Mouse (Mus musculus) heart, embryonic 12.5 days (tissue): ENCODE measurements around the gene Ccdc47. TPM values are rescaled to one million over a fixed set of nuclear protein-coding genes. Genes with fewer than 3 reads are reported as not detected.

Source experiments
- ATAC-seq: fragments of 200-750 bp; cut with Nextera tagmentation; 2 replicates; pipeline ENCODE4 v1.8.0; 2017; ENCODE audit warnings: moderate TSS enrichment, moderate library complexity; ENCODE audit not compliant: insufficient number of reproducible peaks, low FRiP score
- H3K27ac ChIP-seq: fragments of 300-500 bp; sonication (generic); 2 replicates; pipeline ENCODE4 v1.5.1; 2016; ENCODE audit warnings: mild to moderate bottlenecking, moderate library complexity; ENCODE audit not compliant: poor library complexity, severe bottlenecking
- H3K27me3 ChIP-seq: fragments of 300-500 bp; sonication (generic); replicated peaks from 2 replicates; pipeline ENCODE4 v1.6.1; 2016; ENCODE audit warnings: mild to moderate bottlenecking, moderate library complexity
- H3K36me3 ChIP-seq: fragments of 300-500 bp; sonication (generic); 2 replicates; pipeline ENCODE4 v1.6.1; 2016; ENCODE audit warnings: mild to moderate bottlenecking, moderate library complexity
- H3K4me1 ChIP-seq: fragments of 300-500 bp; sonication (generic); replicated peaks from 2 replicates; pipeline ENCODE4 v1.6.1; 2016; ENCODE audit warnings: mild to moderate bottlenecking
- H3K4me2 ChIP-seq: fragments of 300-500 bp; sonication (generic); 2 replicates; pipeline ENCODE4 v1.6.1; 2016; ENCODE audit warnings: mild to moderate bottlenecking, moderate library complexity
- H3K4me3 ChIP-seq: fragments of 300-500 bp; sonication (generic); 2 replicates; pipeline ENCODE4 v1.5.1; 2016; ENCODE audit warnings: mild to moderate bottlenecking
- H3K9ac ChIP-seq: fragments of 300-500 bp; sonication (generic); 2 replicates; pipeline ENCODE4 v1.6.1; 2016; ENCODE audit warnings: mild to moderate bottlenecking, moderate library complexity
- H3K9me3 ChIP-seq: fragments of 300-500 bp; sonication (generic); replicated peaks from 2 replicates; pipeline ENCODE4 v1.6.1; 2016; ENCODE audit warnings: mild to moderate bottlenecking, moderate library complexity
- WGBS: fragments of 180-500 bp; shearing (Covaris S2); methylation state at CpG from one replicate; pipeline ENCODE4 v1.1.7; 2016; 5-methylcytosine and 5-hydroxymethylcytosine counted together
- polyA plus RNA-seq: library from polyadenylated mRNA; unstranded; fragments of >200 nt; fragmentation: Nextera tagmentation; extraction: Ambion mirVana; gene quantifications from 2 replicates; pipeline ENCODE4 v1.2.1, GENCODE M21; 2016

The Ccdc47 gene
- 90.3 and 93.1 TPM in 2 replicates for polyA plus RNA-seq

DNA sequence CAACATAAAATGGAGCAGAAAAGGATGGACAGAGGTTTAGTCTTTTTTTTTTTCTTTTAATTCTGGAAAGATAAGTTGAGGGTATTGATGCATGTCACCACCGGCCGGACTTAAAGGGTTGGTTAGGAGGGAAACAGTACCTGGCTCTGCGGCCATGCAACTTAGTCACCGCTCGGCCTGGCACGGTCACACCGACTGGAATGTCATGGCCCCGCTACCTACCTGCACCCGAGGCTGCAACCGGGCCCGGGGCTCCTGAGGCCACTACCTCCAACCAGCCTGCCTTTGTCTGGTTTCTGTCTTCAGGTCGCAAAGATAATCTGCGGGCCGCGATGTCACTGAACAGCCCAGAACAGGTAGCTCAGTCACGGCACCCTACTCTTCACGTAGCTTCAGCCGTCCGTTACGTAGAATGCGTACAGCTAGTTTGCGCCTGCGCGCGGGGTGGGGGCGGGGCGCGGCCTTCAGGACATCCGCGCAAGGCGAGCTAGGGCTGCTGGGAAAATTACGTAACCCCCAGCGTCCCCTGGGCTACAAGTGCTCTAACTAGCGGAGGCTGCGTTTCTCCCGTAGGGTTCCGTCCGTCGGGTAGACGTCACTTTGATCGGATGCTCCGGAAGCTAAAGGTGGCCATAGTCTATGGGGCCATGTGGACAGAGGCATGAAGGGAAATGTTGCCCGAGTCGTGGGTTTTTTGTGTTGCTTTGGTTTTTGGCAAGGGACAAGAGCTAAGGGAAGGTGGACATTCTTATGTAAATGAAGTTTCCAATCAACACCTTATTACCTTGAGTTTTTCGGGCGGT is at the start of gene Ccdc47:
TSS of gene Ccdc47 (minus strand) at position 418 of the 803 bp plus-strand sequence.
- peak within 1 kb of the TSS; percentile 80 for H3K4me2 ChIP-seq
- H3K4me3 ChIP-seq, result peak within 1 kb of the TSS; percentile 90
- H3K9ac ChIP-seq, result peak within 1 kb of the TSS; percentile 98
- WGBS, result under 1% methylated on average over 46 of the region's 46 CpGs
- H3K4me1 ChIP-seq, result peaks cover 20% of the 10 kb centered on the region
- no peaks in the 10 kb centered on the region for H3K27me3 ChIP-seq
- H3K9me3 ChIP-seq, result no peaks in the 10 kb centered on the region
- peak within 1 kb of the TSS; percentile 94 for H3K27ac ChIP-seq
- ATAC-seq, result peak; percentile 96
- peaks cover 19% of the 10 kb centered on the region for H3K36me3 ChIP-seq

DNA sequence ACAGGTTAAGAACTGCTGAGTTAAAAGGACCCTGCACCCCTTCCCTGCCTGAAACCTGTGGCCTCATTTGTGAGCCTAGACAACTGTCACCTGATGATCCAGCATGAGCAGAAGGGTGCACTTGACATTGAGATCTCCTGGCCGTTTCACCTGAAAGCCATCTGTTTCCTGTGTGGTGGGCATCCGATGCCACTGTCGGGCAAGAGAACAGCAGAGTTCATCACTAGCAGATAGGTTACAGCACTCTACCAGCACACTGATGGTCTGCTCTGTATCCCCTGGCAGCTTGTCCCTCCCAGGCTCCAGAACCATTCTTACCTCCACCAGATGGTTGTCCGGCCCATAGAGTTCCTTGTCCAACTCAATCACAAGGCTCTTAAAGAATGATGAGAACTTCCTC is 49.4 kb upstream of the Ccdc47 start:
- Histone ChIP-seq H3K9ac (no peak overlapping the region), H3K27ac (no peak overlapping the region), H3K27me3 (no peaks in the 10 kb centered on the region), H3K4me1 (peaks cover 28% of the 10 kb centered on the region), H3K9me3 (no peaks in the 10 kb centered on the region), H3K36me3 (peaks cover 70% of the 10 kb centered on the region), H3K4me3 (no peak overlapping the region), H3K4me2 (no peak overlapping the region)
- no peak for ATAC-seq
- WGBS, result 87% methylated on average over 4 of the region's 4 CpGs

DNA sequence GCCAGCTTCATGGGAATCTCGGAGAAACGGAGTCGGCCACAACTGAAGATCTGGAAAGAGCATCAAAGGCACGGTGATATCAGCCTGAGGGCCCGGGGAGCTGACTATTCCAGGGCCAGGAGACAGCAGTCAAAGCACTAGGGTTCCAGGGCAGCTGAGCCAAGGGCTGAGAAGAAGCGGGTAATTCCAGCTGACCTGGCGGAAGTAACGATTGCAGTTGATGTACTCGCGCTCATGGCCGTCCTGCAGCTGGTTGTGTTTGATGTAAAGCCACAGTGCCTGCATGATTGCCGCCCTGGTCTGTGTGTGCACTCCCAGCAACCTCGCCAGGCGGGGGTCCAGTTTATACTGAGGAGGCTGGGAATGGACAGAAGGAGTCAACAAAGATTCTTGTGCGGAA is 48.8 kb upstream of the Ccdc47 start:
- no peak for ATAC-seq
- WGBS, result 90% methylated on average over 15 of the region's 15 CpGs

DNA sequence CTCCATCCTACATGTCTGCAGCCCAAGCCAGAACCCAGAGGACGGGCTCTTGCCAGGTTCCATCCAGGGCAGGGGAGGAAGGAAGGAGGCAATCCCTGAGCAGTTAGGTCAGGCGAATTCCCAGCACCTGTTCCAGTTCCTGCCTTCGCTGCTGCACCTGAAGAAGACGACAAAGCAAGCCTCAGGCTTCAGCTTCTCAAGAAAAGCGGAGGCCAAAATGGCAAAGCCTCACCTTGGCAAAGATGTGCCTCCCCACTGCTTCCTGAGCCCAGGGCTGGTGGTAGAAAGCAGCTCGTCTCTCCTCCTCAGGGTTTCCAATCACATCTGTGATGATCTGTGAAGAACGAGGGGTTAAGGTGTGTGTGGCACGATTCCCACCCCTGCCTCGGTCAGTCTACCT is 47.8 kb upstream of the Ccdc47 start:
- Histone ChIP-seq H3K36me3 (peaks cover 76% of the 10 kb centered on the region), H3K4me1 (peaks cover 19% of the 10 kb centered on the region), H3K27me3 (no peaks in the 10 kb centered on the region), H3K4me2 (no peak overlapping the region), H3K27ac (no peak overlapping the region), H3K9me3 (no peaks in the 10 kb centered on the region), H3K9ac (no peak overlapping the region), H3K4me3 (no peak overlapping the region)
- ATAC-seq, result no peak
- WGBS, result 89% methylated on average over 9 of the region's 9 CpGs

More for the DNA sequence above, 48.8 kb upstream of the Ccdc47 start:
- Histone ChIP-seq H3K9ac (no peak overlapping the region), H3K9me3 (no peaks in the 10 kb centered on the region), H3K4me2 (no peak overlapping the region), H3K27me3 (no peaks in the 10 kb centered on the region), H3K4me1 (peaks cover 23% of the 10 kb centered on the region), H3K36me3 (peaks cover 71% of the 10 kb centered on the region), H3K4me3 (no peak overlapping the region), H3K27ac (no peak overlapping the region)

DNA sequence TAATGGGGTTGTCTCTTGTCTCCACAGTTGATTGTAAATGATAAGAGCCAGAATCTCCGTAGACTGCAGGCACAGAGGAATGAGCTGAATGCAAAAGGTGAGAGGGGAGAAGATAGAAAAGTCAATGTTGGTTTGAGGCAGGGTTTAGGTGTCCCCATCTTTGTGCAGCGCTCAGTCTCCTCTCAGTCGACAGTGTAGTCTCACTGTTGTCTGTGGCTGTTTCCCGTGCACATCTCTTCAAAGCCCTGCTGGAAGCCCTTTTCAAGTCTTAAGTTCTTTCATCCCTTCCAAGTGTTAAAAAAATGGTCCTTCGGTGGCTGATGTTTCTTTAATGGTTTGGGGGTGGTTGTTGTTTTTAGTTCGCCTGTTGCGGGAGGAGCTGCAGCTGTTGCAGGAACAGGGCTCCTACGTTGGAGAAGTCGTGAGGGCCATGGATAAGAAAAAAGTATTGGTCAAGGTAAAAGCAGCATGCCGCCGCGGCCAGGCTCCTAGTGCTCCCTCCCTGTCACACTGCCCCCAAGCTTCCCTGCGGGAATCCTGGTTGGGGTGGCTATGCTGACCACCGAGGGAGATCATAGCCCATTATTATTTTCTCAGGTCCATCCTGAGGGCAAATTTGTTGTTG is 44.8 kb upstream of the Ccdc47 start:
- Histone ChIP-seq H3K27me3 (no peaks in the 10 kb centered on the region), H3K27ac (no peak overlapping the region), H3K9ac (no peak overlapping the region), H3K36me3 (peaks cover 72% of the 10 kb centered on the region), H3K4me2 (no peak overlapping the region), H3K4me3 (no peak overlapping the region), H3K4me1 (peaks cover 10% of the 10 kb centered on the region), H3K9me3 (no peaks in the 10 kb centered on the region)
- WGBS, result 77% methylated on average over 14 of the region's 14 CpGs
- ATAC-seq, result no peak

DNA sequence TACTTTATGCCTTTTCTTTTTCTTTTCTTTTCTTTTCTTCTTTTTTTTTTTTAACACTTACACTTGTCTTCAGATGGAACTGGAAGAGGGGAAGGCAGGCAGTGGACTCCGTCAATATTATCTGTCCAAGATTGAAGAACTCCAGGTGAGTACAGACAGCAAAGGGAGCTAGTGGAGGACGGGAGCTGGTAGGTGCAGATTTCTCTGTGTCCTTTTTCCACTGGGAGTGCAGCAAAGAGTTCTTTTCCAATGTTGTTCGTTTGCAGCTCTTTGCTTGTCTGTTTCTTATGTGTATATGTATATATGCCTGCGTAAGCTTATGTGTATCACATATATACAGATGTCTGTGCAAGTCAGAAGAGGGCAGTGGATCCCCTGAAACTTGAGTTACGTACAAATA is 40.6 kb upstream of the Ccdc47 start:
- Histone ChIP-seq H3K27ac (no peak overlapping the region), H3K36me3 (peaks cover 51% of the 10 kb centered on the region), H3K4me2 (peak overlapping the region; percentile 93), H3K9ac (peak overlapping the region; percentile 92), H3K4me3 (peak overlapping the region; percentile 86), H3K27me3 (no peaks in the 10 kb centered on the region), H3K9me3 (no peaks in the 10 kb centered on the region), H3K4me1 (peaks cover 20% of the 10 kb centered on the region)
- 54% methylated on average over 5 of the region's 5 CpGs for WGBS
- ATAC-seq, result no peak

DNA sequence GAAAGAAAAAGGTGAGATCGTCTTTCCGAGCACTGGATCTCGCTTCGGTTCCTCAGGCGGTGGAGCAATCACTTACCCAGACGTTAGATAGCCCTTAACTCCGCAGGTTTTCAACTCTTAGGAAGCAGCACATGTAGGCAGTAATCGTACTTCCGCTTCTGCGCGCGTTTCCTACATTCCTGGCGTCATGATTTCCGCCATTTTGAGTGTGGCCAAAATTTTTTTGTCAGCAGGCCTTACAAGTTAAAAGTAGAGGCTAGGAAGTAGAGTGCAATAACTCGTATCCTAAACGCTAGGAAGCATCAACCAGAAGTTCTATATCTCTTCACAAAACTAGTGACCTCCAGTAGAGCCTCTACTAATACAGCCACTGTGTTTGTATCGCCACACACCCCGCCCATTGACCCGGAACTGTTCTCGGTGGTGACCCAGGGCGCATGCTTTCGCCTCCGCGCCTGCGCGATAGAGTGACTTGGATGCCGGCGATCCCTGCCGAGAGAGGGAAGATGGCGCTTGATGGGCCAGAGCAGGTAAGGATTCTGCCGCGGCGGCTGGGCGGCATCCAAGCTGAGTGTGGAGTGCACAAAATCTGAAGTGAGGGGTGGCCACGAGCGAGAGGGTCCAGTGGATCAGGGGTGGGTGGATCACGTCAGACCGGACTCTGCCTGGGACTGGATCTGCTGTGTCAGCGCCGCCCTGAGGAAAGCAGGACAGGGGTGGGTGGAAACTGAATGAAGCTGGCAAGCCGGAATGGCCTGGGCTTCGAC is 39.7 kb upstream of the Ccdc47 start, which contains the start of the genes Ftsj3 and Psmc5:
TSS of gene Ftsj3 (minus strand) at position 395 of the 767 bp plus-strand sequence.
TSS of gene Psmc5 (plus strand) at position 470 of the 767 bp plus-strand sequence.
- Histone ChIP-seq H3K4me1 (peaks cover 20% of the 10 kb centered on the region), H3K9ac (peak within 1 kb of the TSS; percentile 92), H3K36me3 (peaks cover 51% of the 10 kb centered on the region), H3K27ac (peak within 1 kb of the TSS; percentile 73), H3K4me2 (peak within 1 kb of the TSS; percentile 93), H3K9me3 (no peaks in the 10 kb centered on the region), H3K27me3 (no peaks in the 10 kb centered on the region), H3K4me3 (peak within 1 kb of the TSS; percentile 86)
- WGBS, result under 1% methylated on average over 42 of the region's 42 CpGs
- peak; percentile 96 for ATAC-seq

DNA sequence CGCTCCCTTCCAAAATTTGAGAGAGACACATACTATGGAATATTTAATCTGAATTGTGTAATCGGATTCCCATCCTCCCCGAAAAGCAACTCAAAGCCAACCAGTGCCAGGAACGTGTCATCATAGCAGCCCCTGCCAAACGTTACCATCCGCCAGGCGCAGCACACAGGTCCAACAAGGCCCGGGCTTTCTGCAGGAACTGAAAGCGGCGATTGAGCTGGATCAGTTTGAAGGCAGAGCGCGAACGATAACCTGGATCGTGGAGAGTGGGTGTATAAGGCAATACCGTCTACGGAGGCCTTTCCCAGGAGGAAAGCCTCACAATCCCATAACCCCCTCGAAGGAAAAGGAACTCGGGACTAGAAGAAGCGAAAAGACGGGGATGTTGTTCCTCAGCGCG is 39.0 kb upstream of the Ccdc47 start:
- Histone ChIP-seq H3K27me3 (no peaks in the 10 kb centered on the region), H3K4me2 (peak overlapping the region; percentile 93), H3K4me3 (peak overlapping the region; percentile 86), H3K9ac (peak overlapping the region; percentile 81), H3K27ac (peak overlapping the region; percentile 31), H3K36me3 (peaks cover 54% of the 10 kb centered on the region), H3K9me3 (no peaks in the 10 kb centered on the region), H3K4me1 (peaks cover 20% of the 10 kb centered on the region)
- no peak for ATAC-seq
- 3% methylated on average over 22 of the region's 22 CpGs for WGBS

DNA sequence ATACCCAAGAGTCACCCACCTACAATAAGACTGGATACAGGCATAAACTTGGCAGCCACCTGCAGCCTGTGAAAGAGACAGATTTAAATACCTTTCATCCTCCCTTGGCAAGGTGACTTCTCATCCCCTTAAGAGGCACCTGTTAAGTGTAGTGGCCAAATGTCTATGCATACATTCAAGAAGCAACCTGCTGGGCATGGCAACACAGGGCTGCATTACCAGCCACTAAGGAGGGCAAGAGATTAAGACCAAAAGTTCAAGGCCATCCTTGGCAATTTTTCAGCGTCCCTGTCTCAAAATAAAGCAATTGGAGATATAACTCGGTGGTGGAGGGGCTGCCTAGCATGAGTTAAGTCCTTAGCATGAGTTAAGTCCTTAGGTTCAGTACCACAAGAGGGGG is 38.6 kb upstream of the Ccdc47 start:
- ATAC-seq, result no peak
- no peak overlapping the region for H3K27ac ChIP-seq
- WGBS, result 15% methylated on average over 2 of the region's 2 CpGs

DNA sequence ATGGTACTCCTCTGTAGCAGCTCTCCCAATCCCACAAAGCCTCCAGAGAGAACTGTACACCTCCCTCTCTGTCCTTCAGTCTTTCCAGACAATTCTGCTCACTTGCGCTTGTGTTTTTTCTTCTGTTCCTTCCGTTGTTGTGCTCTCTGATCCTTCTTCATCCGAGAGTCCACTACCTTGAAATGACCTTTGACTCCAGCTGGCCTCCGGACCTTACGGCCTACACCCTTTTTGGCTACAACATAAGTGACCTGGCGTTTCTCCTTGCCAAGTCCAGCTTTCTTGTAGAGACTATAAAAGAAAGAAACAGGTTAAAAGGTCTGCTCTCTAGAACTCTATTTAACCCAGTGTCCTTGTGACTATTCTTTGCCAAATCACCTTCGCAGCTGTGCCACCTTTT is 33.2 kb upstream of the Ccdc47 start:
- Histone ChIP-seq H3K36me3 (peaks cover 91% of the 10 kb centered on the region), H3K9ac (no peak overlapping the region), H3K4me1 (0 out of 2 replicates have a peak, but pooled peaks cover 1% of the 10 kb centered on the region), H3K4me3 (no peak overlapping the region), H3K4me2 (no peak overlapping the region), H3K27me3 (no peaks in the 10 kb centered on the region), H3K27ac (no peak overlapping the region), H3K9me3 (0 out of 2 replicates have a peak, but pooled peaks cover 3% of the 10 kb centered on the region)
- 83% methylated on average over 7 of the region's 7 CpGs for WGBS
- no peak for ATAC-seq

More for the DNA sequence above, 38.6 kb upstream of the Ccdc47 start:
- H3K9me3 ChIP-seq, result no peaks in the 10 kb centered on the region
- no peaks in the 10 kb centered on the region for H3K27me3 ChIP-seq
- peak overlapping the region; percentile 93 for H3K4me2 ChIP-seq
- H3K36me3 ChIP-seq, result peaks cover 59% of the 10 kb centered on the region
- H3K4me1 ChIP-seq, result peaks cover 20% of the 10 kb centered on the region
- H3K9ac ChIP-seq, result peak overlapping the region; percentile 81
- H3K4me3 ChIP-seq, result peak overlapping the region; percentile 86

DNA sequence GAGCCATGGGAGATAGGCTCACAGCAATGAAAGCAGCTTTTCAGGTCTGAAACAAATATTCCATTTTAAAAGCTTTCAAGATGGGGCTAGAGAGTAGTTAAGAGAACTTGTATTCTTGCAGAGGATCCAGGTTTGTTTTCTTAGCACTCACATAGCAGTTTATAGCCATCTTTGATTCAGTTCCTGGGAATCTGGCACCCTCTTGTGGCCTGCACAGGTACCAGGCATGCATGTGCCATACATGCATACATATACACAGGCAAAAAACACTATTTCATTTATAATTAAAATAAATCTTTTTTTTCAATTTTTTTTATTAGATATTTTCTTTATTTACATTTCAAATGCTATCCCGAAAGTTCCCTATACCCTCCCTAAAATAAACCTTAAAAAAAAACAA is 30.7 kb upstream of the Ccdc47 start:
- Histone ChIP-seq H3K27me3 (no peaks in the 10 kb centered on the region), H3K9me3 (0 out of 2 replicates have a peak, but pooled peaks cover 3% of the 10 kb centered on the region), H3K4me3 (no peak overlapping the region), H3K4me2 (no peak overlapping the region), H3K9ac (no peak overlapping the region), H3K27ac (no peak overlapping the region), H3K4me1 (no peaks in the 10 kb centered on the region), H3K36me3 (peaks cover 94% of the 10 kb centered on the region)
- ATAC-seq, result no peak
- WGBS, result 96% methylated on average over 1 of the region's 1 CpGs
